Mouse (Mus musculus) hindbrain, embryonic 14.5 days (tissue): ENCODE results near the gene Ppp4r3a. TPM values are rescaled to one million over a fixed set of nuclear protein-coding genes. Genes with fewer than 3 reads are reported as not detected.

Source experiments
- ATAC-seq: fragments of 200-750 bp; cut with Nextera tagmentation; 2 replicates; pipeline ENCODE4 v1.8.0; 2017; ENCODE audit warnings: moderate number of reproducible peaks, mild to moderate bottlenecking, moderate TSS enrichment, moderate library complexity; ENCODE audit not compliant: low FRiP score
- DNase-seq: peaks from one replicate; pipeline ENCODE4 v3.0.0-alpha.2; 2015; ENCODE audit warnings: low spot score
- H3K27ac ChIP-seq: fragments of 300-500 bp; sonication (generic); 2 replicates; pipeline ENCODE4 v1.5.1; 2014; ENCODE audit warnings: mild to moderate bottlenecking, moderate library complexity
- H3K27me3 ChIP-seq: fragments of 300-500 bp; sonication (generic); 2 replicates; pipeline ENCODE4 v1.6.1; 2014; ENCODE audit warnings: mild to moderate bottlenecking, low read length, mixed read lengths; ENCODE audit not compliant: control insufficient read depth, insufficient read depth
- H3K36me3 ChIP-seq: fragments of 300-500 bp; sonication (generic); replicated peaks from 2 replicates; pipeline ENCODE4 v1.6.1; 2014; ENCODE audit not compliant: control insufficient read depth, insufficient read depth
- H3K4me1 ChIP-seq: fragments of 300-500 bp; sonication (generic); replicated peaks from 2 replicates; pipeline ENCODE4 v1.6.1; 2014; ENCODE audit warnings: antibody characterized with exemption, low read length, mixed read lengths; ENCODE audit not compliant: control insufficient read depth, insufficient read depth
- H3K4me2 ChIP-seq: fragments of 300-500 bp; sonication (generic); replicated peaks from 2 replicates; pipeline ENCODE4 v1.6.1; 2014; ENCODE audit warnings: mild to moderate bottlenecking, moderate library complexity
- H3K4me3 ChIP-seq: fragments of 300-500 bp; sonication (generic); replicated peaks from 2 replicates; pipeline ENCODE4 v1.5.1; 2014; ENCODE audit warnings: mild to moderate bottlenecking, low read length
- H3K9ac ChIP-seq: fragments of 300-500 bp; sonication (generic); 2 replicates; pipeline ENCODE4 v1.6.1; 2014
- H3K9me3 ChIP-seq: fragments of 300-500 bp; sonication (generic); 2 replicates; pipeline ENCODE4 v1.6.1; 2016; ENCODE audit warnings: low read length; ENCODE audit not compliant: control insufficient read depth
- WGBS: fragments of 180-500 bp; shearing (Covaris S2); extraction: QIAGEN DNeasy Blood & Tissue Kit; methylation state at CpG from one replicate; pipeline ENCODE4 v1.1.7; 2014; 5-methylcytosine and 5-hydroxymethylcytosine counted together
- polyA plus RNA-seq: library from polyadenylated mRNA; unstranded; fragments of >200 nt; fragmentation: Nextera tagmentation; extraction: Ambion mirVana; gene quantifications from 2 replicates; pipeline ENCODE4 v1.2.1, GENCODE M21; 2014

Ppp4r3a gene
- polyA plus RNA-seq, 1 experiment from 2014 or later, result 29.1 TPM

DNA sequence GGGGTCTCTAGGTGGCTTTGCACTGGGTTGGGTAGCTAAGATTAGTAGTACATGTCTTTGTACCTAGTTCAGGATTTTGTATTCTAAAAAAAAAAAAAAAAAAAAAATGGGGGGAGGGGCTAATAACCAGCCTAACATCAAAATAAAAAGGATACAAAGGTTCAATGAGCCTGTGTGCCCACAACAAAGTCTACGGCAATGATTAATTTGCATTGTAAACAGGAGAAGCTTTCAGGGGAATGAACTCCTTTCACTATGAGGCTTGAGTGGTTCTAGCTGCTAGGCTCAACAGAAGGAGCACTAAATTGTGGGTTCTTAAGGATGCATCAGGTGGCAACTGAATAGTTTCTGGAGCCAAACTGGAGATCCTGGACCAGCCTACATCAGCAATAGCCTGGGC is 17.2 kb downstream of the Ppp4r3a start:
- H3K4me3 ChIP-seq, result no peak overlapping the region
- ATAC-seq, result no peak
- H3K27me3 ChIP-seq, result no peaks in the 10 kb centered on the region
- H3K9me3 ChIP-seq, result no peaks in the 10 kb centered on the region
- H3K9ac ChIP-seq, result no peak overlapping the region
- DNase-seq, result no peak
- no peak overlapping the region for H3K27ac ChIP-seq
- no peak overlapping the region for H3K4me2 ChIP-seq
- H3K4me1 ChIP-seq, result no peaks in the 10 kb centered on the region
- peaks cover 49% of the 10 kb centered on the region for H3K36me3 ChIP-seq
- WGBS, result 81% methylated on average over 1 of the region's 1 CpGs

DNA sequence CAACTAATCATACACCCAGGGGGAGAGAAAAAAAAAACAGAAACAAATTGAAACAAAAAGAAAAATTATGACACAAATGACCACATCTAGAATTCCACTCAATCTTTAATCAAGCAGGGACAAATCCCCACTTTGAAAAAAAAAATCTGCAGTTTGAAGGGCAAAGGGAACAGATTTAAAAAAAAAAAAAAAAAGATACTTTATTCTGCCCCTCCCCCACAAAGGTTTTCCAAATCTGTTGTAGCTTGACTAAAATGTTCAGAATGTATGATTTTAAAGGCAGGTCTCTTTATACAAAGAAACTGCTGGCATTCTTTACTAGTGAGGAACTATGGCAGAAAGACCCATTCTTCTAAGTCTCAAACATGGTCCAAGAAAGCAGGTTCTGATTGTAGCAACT is 43.5 kb downstream of the Ppp4r3a start:
- ATAC-seq, result no peak
- H3K9ac ChIP-seq, result no peak overlapping the region
- H3K36me3 ChIP-seq, result peaks cover 76% of the 10 kb centered on the region

DNA sequence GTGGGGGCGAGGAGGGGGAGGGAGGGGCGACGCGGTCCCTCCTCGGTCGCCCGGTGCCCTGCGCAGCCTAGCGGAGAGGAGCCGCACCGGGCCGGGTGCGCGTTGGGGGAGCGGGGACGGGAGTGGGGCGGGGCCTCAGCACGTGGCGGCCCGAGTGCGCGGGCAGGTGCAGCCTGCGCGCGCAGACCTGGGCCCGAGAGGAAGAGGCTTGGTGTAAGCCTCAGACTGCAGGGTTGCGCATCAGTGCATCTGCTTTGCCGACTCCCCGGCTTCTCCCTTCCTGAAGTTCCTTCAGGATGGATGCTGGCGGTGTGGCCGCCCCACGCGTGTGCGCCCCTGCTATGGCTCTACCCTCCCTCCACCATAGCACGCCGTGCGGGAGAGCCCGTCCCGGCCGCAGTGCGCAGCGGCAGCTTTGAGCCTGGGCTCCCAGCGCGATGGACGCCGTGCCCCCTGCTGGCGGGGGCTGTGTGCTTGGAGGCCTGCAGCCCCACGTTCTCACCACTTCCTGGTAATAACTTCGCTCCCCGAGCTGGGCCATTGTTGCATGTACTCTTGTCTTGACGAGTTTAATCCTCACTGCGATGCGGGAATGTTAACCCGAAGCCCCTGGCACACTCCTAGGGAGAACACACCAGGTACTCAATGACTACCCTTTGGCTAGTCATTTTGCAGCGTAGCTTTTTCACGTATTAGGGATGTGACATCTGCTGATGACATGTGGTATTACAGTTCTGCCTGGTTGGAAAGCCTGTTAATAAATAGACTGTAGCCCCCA is 54.4 kb downstream of the Ppp4r3a start, which contains the start of gene Ccdc88c:
Ccdc88c (minus strand) TSS at position 103 of the 778 bp plus-strand sequence.
- Histone ChIP-seq H3K4me2 (peak within 1 kb of the TSS; percentile 67), H3K4me3 (peak within 1 kb of the TSS; percentile 83), H3K4me1 (peaks cover 24% of the 10 kb centered on the region), H3K9ac (peak within 1 kb of the TSS; percentile 91), H3K27me3 (no peaks in the 10 kb centered on the region), H3K27ac (peak within 1 kb of the TSS; percentile 92), H3K9me3 (no peaks in the 10 kb centered on the region), H3K36me3 (no peaks in the 10 kb centered on the region)
- ATAC-seq, result peak; percentile 89
- peak; percentile 93 for DNase-seq
- under 1% methylated on average over 54 of the region's 56 CpGs for WGBS

More for the DNA sequence above, 43.5 kb downstream of the Ppp4r3a start:
- Histone ChIP-seq H3K4me2 (no peak overlapping the region), H3K4me3 (no peak overlapping the region), H3K27me3 (no peaks in the 10 kb centered on the region), H3K4me1 (no peaks in the 10 kb centered on the region), H3K27ac (no peak overlapping the region), H3K9me3 (no peaks in the 10 kb centered on the region)
- no peak for DNase-seq

DNA sequence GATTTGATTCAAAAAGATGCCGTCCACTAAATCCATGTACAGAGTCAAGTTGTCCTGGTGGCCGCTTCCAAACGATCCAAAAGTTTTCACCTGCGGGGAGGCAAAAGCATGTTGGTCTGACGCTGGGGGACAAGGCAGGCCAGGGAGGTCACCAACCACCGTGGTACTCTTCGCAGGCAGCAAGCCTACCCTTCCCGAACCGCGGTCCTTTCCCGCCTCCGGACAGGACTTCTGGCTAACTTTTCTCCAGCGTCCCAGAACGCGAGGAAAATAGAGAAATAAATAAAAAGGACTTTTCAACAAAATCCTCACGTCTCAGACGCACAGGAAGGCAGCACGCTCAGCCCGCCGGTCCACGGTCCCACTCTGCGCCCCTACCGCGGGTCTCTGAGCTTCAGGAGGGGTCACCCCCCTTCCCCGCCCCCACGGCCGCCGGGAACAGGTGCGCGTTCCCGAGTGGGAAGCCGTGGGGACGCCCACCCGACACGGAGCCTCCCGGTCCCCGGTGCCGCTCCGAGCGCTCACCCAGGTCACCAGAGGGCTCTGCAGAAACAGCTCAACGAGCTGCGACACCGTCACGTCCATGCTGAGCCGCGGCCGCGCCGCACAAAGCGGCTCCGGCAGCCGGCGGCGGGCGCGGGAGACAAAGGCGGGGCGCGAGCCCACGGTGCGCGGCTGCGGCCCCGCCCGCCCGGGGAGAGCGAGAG is 55.1 kb downstream of the Ppp4r3a start:
- no peaks in the 10 kb centered on the region for H3K36me3 ChIP-seq
- no peak for DNase-seq
- WGBS, result under 1% methylated on average over 52 of the region's 67 CpGs
- peak overlapping the region; percentile 67 for H3K4me2 ChIP-seq
- peak overlapping the region; percentile 92 for H3K27ac ChIP-seq
- peak overlapping the region; percentile 83 for H3K4me3 ChIP-seq
- H3K27me3 ChIP-seq, result no peaks in the 10 kb centered on the region
- peak overlapping the region; percentile 91 for H3K9ac ChIP-seq
- ATAC-seq, result no peak; the same call in 1 of the 2 replicates
- H3K4me1 ChIP-seq, result peaks cover 24% of the 10 kb centered on the region
- no peaks in the 10 kb centered on the region for H3K9me3 ChIP-seq

DNA sequence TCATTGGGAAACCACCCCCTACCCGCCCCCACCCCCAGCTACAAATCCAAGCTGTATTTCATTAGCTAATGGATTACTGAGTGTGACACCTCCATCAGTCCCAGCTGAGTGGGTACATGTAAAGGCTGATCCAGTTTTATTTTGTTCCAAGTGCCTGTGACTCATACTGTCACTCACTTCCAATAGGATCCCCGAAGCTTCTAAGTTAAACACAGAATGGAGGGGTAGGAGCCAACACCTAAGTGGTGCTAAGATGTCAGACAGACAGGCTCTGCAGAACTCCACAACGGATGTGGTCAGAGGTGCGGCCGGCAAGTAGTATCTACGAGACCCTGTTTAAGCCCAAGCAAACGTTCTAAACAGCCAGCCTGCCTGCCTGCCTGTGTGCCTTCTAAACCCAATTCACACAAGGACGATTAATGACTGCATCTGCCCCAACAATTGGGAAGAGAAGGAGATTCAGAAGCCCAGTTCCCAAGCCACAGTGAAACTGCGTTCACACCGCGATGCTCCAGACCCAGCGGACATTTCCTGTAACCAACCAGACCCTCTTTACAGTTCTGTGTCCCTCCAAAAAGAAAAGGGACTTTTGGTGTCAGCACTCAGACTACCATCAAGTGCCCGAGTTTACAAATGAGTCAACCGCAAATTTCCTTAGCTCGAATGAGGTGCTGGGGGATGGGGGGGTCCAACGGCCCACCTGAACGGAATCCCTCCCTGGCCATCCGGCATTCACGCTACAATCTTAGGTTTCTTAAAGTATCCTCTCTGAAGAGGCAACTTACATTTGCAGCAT is 55.9 kb downstream of the Ppp4r3a start:
- Histone ChIP-seq H3K4me3 (peak overlapping the region; percentile 83), H3K9me3 (no peaks in the 10 kb centered on the region), H3K36me3 (no peaks in the 10 kb centered on the region), H3K27ac (peak overlapping the region; percentile 51), H3K4me2 (peak overlapping the region; percentile 67), H3K4me1 (peaks cover 24% of the 10 kb centered on the region), H3K9ac (peak overlapping the region; percentile 91), H3K27me3 (no peaks in the 10 kb centered on the region)
- no peak for ATAC-seq
- no peak for DNase-seq
- 2% methylated on average over 19 of the region's 19 CpGs for WGBS

DNA sequence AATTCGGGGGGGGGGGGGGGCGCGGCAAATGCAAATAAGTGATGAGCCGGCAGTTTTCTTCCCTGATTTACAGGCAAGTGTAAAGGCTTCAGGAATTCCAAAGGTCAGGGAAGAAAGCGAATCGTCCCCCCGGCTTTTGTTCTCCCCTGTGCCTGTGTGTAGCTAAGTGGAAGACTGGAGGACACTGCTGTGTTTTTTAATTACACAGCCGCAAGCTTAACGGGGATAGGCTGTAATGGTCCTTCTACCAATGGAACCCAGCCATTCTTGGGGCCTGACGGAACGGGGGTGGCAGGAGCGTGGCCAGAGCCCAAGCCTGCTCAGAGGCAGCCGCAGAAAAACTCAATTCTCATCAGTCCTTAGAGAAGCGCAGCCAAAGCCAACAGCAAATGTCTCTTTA is 56.6 kb downstream of the Ppp4r3a start:
- Histone ChIP-seq H3K4me3 (peak overlapping the region; percentile 83), H3K9ac (peak overlapping the region; percentile 91), H3K27me3 (no peaks in the 10 kb centered on the region), H3K36me3 (no peaks in the 10 kb centered on the region), H3K27ac (peak overlapping the region; percentile 51; the same call in 1 of the 2 replicates), H3K4me2 (peak overlapping the region; percentile 67), H3K9me3 (no peaks in the 10 kb centered on the region), H3K4me1 (peaks cover 24% of the 10 kb centered on the region)
- under 1% methylated on average over 14 of the region's 14 CpGs for WGBS
- ATAC-seq (peak; percentile 12; the same call in 1 of the 2 replicates), DNase-seq (peak; percentile 47)

DNA sequence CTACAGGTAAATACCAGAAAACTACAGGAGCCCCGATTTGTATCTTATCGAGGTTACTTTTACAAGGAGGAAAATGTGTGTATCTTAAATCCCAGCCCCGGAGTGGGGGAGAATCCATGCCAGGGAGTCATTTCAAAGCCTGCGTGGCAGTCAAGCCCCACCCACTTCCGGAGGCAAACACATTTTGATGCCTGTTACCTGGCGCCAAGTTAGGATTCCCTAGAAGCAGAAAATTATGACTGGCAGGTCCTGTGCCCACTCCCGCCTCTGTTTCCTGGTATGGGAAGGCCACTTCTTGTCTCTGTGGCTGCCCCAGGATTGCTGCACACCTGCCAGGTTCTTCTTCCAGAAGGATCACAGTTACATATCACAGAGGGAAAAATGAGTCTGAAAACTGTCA is 57.0 kb downstream of the Ppp4r3a start:
- Histone ChIP-seq H3K4me2 (peak overlapping the region; percentile 67), H3K27me3 (no peaks in the 10 kb centered on the region), H3K36me3 (peaks cover under 1% of the 10 kb centered on the region; the same call in 1 of the 2 replicates), H3K27ac (0 out of 2 replicates have a peak overlapping the region, but pooled peaks have one; percentile 51), H3K4me3 (peak overlapping the region; percentile 83), H3K4me1 (peaks cover 24% of the 10 kb centered on the region), H3K9me3 (no peaks in the 10 kb centered on the region), H3K9ac (peak overlapping the region; percentile 91)
- 38% methylated on average over 7 of the region's 7 CpGs for WGBS
- no peak for DNase-seq
- no peak for ATAC-seq

DNA sequence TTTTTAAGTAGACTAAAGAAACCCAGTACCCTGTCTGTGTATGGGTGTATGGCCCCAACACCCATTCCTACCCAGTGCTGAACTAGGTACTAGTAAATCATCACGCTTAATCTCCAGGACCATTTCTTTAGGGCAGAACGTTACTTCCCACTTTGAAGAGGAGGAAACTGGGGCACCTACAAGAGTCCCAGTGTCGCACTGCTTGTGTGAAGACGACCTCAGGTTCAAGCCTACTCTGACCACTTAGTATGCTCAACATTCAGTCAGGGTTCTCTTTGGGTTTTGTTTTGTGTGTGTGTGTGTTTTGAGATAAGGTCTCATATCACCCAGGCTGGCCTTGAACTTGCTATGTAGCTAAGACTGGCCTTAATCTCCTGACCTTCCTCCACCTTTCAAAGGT is 57.5 kb downstream of the Ppp4r3a start:
- Histone ChIP-seq H3K27me3 (no peaks in the 10 kb centered on the region), H3K4me1 (peaks cover 24% of the 10 kb centered on the region), H3K27ac (no peak overlapping the region), H3K9ac (no peak overlapping the region), H3K9me3 (no peaks in the 10 kb centered on the region), H3K4me3 (no peak overlapping the region; the same call in 1 of the 2 replicates), H3K4me2 (peak overlapping the region; percentile 67), H3K36me3 (peaks cover 4% of the 10 kb centered on the region; the same call in 1 of the 2 replicates)
- no peak for ATAC-seq
- no peak for DNase-seq
- 86% methylated on average over 4 of the region's 4 CpGs for WGBS
